Mouse (Mus musculus) testis, adult 2 months (tissue): ENCODE measurements around the gene Gal3st2b. TPM values are rescaled to one million over a fixed set of nuclear protein-coding genes. Genes with fewer than 3 reads are reported as not detected.
"Not testable (repeated sequence)": the region's sequence is repeated elsewhere in the genome, so short reads cannot be mapped to it uniquely, and the experiment has no call there.

Source experiments
- H3K27ac ChIP-seq: fragments of 200-500 bp; 2 replicates; pipeline ENCODE4 v1.5.1; 2012; ENCODE audit warnings: low read depth, low read length; ENCODE audit not compliant: control insufficient read depth, insufficient read depth
- H3K27me3 ChIP-seq: fragments of 200-500 bp; 2 replicates; pipeline ENCODE4 v1.6.1; 2012; ENCODE audit warnings: mild to moderate bottlenecking, low read length, moderate library complexity; ENCODE audit not compliant: control insufficient read depth, insufficient read depth
- H3K36me3 ChIP-seq: fragments of 200-500 bp; 2 replicates; pipeline ENCODE4 v1.6.1; 2012; ENCODE audit warnings: mild to moderate bottlenecking, low read length; ENCODE audit not compliant: control insufficient read depth, insufficient read depth
- H3K4me1 ChIP-seq: fragments of 200-500 bp; 2 replicates; pipeline ENCODE4 v1.6.1; 2012; ENCODE audit warnings: low read length; ENCODE audit not compliant: control insufficient read depth, insufficient read depth
- H3K4me3 ChIP-seq: fragments of 200-500 bp; 2 replicates; pipeline ENCODE4 v1.5.1; 2012; ENCODE audit warnings: low read depth, mild to moderate bottlenecking, low read length, moderate library complexity, mixed read lengths; ENCODE audit not compliant: control insufficient read depth
- polyA plus RNA-seq: library from polyadenylated mRNA; depleted of rRNA; stranded (reverse); fragments of >200 nt; gene quantifications from 2 replicates; pipeline ENCODE4 v1.2.3, GENCODE M21; 2012

The Gal3st2b gene
- polyA plus RNA-seq, 1 experiment, result 0.19 TPM

DNA sequence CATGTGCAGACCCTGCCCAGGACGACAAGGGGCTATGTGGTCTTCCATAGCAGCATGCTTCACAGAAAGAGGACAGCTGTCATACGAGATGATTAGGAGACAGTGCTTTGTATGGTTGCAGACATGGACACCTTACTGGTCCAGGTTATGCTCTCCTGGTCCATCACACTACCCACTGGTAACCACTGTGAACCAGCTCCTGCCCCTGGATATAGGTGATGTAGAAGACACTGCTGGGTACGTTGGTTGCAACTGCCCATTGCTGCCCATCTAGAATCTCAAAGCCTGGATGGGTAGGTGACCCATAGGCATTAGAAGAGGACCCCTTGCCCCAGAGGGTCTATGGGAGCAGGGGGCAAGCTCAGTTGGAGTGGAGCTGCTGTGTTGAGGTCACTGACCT, 1.2 kb downstream of the Gal3st2b start:
- not testable (repeated sequence) for H3K4me3 ChIP-seq, H3K27me3 ChIP-seq, H3K36me3 ChIP-seq, H3K27ac ChIP-seq, H3K4me1 ChIP-seq

DNA sequence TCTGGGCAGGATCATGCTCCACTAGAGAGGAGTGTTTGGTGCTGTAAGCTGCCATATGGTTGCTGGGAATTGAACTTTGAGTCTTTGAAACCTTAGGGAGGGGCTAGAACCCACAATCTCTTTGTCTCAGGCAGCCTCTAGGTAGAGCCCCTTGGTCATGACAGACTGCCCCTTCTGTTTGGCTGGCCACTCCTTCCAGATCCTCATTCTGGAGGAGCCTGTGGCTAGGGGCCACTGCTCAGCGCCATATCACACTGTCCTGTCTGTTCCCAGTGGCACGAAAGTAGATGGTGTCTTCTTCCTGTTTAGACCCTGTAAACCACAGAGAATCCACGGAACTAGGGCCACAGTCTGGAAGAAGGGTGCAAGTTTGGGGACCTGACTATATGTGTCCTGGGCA, 4.5 kb downstream of the Gal3st2b start:
- not testable (repeated sequence) for H3K27me3 ChIP-seq, H3K4me1 ChIP-seq, H3K36me3 ChIP-seq, H3K27ac ChIP-seq, H3K4me3 ChIP-seq

DNA sequence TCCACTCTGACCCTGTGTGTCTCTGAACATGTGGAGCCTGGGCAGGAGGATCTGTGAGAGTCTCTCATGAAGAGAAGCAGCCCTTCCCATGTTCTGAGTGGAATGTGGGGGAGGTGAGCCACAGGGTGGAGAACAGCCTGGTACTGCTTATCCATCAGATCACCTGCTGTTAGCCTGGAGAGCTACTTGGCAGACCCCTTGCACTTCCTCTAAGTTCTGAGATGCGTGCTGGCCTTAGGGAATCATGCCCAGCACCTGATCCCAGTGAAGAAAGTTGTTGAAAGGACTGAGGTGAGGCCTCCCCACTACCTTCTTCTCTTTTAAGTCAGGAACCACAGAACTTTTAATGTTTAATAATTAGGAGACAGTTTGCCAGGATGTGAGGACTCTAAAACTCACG, 5.0 kb downstream of the Gal3st2b start:
- H3K4me1 ChIP-seq, H3K4me3 ChIP-seq, H3K36me3 ChIP-seq, H3K27ac ChIP-seq, H3K27me3 ChIP-seq: not testable (repeated sequence)

DNA sequence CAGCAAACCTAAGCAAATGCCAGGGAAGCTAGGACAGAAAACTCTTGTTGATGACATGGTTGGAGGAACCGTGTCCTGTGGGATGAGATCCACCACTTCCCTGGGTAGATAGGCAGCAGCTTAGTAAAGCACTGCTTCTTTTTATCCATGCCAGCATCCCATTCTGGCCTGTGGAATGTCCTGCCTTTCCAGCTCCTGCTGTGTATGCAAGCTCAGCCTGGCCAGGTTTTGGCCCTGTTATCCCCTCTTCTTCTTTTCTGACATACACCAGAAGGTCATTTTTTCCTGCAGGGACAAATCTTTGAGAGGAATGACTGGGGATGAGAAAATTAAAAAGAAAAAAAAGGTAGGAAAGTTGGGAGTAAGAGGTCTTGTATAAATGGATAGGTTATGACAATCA, 17.3 kb downstream of the Gal3st2b start:
- H3K27me3 ChIP-seq, H3K36me3 ChIP-seq, H3K4me1 ChIP-seq, H3K4me3 ChIP-seq, H3K27ac ChIP-seq: not testable (repeated sequence)

DNA sequence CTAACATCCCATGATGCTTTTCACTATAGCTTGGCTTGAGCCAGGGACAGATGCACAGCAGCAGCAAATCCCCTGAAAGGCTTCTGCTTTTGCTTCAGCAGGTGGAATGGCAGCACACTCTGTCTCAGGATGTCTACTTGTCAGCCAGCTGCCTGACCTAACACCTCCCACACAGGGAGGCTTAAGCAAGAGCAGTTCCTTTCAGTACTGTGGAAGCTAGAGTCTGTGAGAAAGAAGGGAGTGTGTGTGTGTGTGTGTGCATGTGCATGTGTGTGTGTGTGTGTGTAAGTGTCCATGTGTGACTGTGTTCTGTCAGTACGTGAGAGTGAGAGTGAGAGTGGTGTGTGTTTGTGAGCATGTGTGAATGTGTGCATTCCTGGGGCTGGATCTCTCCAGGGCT, 19.7 kb downstream of the Gal3st2b start:
- not testable (repeated sequence) for H3K27me3 ChIP-seq, H3K36me3 ChIP-seq, H3K4me3 ChIP-seq, H3K27ac ChIP-seq, H3K4me1 ChIP-seq

DNA sequence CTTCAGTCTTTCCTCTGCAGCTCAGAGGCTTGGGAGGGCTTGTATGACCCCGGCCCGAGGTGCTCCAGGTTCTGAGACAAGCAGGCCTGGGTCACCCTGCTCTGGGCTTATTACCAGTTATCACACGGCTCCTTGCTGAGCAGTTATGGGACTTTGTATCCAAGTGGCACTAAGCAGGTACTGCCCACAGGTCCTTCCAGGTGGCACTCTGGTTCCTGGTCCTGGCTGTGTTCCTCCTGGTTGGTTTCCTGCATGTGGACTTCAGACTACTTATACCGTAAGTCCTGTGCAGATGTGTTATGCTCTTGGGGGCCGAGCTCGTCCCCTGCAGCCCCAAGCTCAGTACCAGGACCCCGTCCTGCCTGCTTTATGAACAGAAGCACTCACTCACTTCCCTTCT, 20.3 kb downstream of the Gal3st2b start:
- not testable (repeated sequence) for H3K36me3 ChIP-seq, H3K4me1 ChIP-seq, H3K27me3 ChIP-seq, H3K4me3 ChIP-seq, H3K27ac ChIP-seq

DNA sequence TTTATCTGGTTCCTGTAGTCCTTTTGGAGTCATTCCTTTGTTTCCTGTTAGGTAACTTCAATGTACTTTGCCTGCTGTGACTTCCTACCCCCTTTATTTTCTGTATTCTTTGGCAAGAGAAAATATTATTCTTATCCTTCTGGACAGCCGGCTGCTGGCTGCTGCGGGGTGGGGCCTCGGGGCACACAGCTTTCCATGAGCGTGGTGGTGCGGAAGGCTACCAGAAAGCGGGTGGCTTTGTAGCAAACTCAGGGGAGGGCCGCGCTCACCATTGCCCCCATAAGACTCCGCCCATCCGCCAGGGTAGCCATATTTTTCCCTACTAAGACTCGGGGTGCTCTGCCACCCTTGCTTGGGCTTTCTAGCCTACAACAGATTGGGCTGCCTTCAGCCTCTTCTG, 31.0 kb downstream of the Gal3st2b start:
- H3K4me1 ChIP-seq, H3K27me3 ChIP-seq, H3K27ac ChIP-seq: not testable (repeated sequence)

DNA sequence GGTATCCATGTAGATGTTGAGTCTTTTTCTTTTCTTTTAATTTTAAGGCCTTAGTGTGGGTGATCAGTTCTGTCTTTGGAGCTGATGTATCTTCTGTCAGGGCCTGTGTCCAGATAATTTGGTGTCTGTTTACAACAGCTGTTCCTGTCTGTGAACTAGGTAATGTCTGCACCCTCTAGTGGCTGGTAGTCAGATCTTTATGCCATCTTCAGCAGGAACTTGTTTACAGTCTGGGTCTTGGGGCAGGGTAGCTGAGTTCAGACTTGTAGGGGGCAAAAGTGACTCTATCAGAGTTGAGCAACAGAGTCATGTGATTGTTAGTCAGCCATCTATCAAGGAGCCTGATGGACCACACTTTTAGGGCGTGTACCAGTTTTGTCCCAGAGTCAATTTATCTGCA, 48.4 kb downstream of the Gal3st2b start:
- H3K4me3 ChIP-seq, H3K4me1 ChIP-seq, H3K27ac ChIP-seq, H3K27me3 ChIP-seq, H3K36me3 ChIP-seq: not testable (repeated sequence)

More for the DNA sequence above, 31.0 kb downstream of the Gal3st2b start:
- H3K4me3 ChIP-seq, H3K36me3 ChIP-seq: not testable (repeated sequence)

DNA sequence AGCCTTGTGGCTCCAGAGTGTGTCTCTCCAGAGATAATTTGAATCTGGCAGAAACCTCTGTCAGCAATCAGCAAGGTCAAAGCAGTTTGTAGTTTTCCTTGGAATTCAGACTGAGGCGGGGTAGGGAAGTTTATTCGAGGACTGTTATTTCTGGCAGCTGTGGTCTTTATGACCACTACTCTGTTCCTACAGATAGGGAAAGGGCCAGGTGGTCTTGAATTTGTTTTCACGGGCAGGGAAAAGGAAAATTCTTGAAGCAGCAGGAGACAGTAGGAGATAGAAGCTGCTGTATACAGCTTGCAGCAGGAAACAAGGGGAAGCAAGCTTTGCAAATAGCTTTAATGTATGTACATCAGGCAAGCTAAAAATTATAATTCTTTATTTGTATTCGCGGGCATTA, 52.3 kb downstream of the Gal3st2b start:
- not testable (repeated sequence) for H3K4me1 ChIP-seq, H3K27ac ChIP-seq, H3K4me3 ChIP-seq, H3K36me3 ChIP-seq, H3K27me3 ChIP-seq

DNA sequence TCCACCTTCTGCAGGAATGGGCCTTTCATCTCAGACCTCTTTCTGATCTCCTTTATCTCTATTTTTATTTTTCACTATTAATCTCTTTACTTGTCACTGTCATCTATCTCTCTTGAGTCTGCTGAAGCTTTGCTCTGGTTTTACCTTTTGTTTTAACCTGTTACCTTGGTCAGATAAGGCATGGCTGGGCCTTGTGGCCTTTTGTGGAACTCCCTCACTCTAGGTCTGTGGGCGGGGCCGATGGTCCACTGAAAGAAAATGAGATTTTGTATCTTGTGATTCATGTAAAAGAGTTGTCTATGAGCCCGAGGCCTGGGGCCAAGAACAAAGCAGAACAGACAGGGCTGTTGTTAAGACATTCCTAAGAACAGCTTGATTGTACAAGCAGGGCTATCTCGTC, 52.7 kb downstream of the Gal3st2b start:
- not testable (repeated sequence) for H3K4me3 ChIP-seq, H3K36me3 ChIP-seq, H3K4me1 ChIP-seq, H3K27me3 ChIP-seq, H3K27ac ChIP-seq

DNA sequence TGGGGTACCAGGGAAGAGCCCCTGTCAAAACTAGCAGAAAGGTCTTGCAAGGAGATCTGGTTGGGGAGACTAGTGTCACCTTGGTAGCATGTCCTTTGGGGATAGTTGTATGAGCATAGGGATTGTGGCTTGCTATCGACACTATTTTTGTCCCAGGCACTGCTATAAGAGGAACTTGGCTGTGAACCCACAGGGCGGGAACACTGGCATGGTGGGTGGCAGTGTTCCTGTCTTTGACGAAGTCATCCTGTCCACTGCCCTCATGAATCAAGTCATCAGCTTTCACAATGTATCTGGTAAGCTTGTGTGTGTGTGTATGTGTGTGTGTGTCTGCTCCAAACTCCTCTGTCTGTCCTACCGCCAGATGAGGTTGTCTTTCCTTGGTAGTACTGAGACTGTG, 57.7 kb downstream of the Gal3st2b start:
- H3K36me3 ChIP-seq, H3K27me3 ChIP-seq, H3K4me3 ChIP-seq, H3K27ac ChIP-seq, H3K4me1 ChIP-seq: not testable (repeated sequence)

DNA sequence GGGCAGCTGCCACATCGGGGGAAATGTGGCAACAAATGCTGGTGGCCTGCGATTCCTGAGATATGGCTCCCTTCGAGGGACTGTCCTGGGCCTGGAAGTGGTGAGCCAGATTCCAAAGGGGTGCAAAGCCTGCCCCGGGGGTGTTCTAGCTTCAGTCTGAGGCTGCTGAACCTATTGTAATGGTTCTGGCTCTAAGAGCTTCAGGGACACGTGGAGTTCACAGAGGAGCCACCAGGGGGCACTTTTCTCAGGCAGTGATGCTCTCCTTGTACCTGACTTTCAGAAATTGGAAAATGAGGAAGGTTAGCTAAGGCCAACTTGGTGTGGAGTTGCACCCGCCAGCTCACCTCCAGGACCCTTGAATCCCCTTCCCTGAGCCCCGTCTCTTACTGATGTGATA, 60.2 kb downstream of the Gal3st2b start:
- H3K36me3 ChIP-seq, H3K4me1 ChIP-seq, H3K4me3 ChIP-seq, H3K27me3 ChIP-seq, H3K27ac ChIP-seq: not testable (repeated sequence)

DNA sequence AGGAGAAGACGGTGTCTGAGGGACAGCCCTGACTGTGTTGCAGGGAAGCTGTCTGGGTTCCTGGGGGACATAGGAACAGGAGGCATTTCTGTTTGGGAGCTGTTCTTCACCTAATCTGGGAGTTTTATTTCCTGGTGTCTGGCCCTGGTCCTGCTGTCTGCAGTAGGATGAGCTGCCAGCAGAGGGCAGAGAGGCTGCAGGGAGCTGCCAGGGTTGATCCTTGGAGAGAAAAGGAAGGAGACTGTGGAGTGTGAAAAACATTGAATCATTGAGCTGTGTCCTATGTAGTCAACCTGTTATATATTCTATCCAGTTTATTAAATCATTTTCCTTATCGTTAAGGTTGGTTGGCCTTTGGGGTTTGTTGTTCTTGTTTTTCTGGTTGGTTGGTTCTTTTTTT, 62.8 kb downstream of the Gal3st2b start:
- H3K36me3 ChIP-seq, H3K4me3 ChIP-seq: not testable (repeated sequence)

More for the DNA sequence above, 62.8 kb downstream of the Gal3st2b start:
- H3K4me1 ChIP-seq, H3K27me3 ChIP-seq, H3K27ac ChIP-seq: not testable (repeated sequence)
